Mouse (Mus musculus) layer of hippocampus, postnatal 14 days (tissue): Measurements from ENCODE around the gene Bglap2. TPM values are rescaled to one million over a fixed set of nuclear protein-coding genes. Genes with fewer than 3 reads are reported as not detected.

ENCODE experiments used
- DNase-seq, 2 experiments: peaks; one replicate each; pipeline ENCODE4 v3.0.0; 2021 to 2022; ENCODE audit warnings: low spot score in 2 of 2, mixed read lengths in 1 of 2
- total RNA-seq, 2 experiments: library from RNA; stranded (reverse); gene quantifications; 2 replicates each; pipeline ENCODE4 v1.2.3; 2021

Bglap2 gene
- total RNA-seq, 2 experiments from 2014 or later = not detected

DNA sequence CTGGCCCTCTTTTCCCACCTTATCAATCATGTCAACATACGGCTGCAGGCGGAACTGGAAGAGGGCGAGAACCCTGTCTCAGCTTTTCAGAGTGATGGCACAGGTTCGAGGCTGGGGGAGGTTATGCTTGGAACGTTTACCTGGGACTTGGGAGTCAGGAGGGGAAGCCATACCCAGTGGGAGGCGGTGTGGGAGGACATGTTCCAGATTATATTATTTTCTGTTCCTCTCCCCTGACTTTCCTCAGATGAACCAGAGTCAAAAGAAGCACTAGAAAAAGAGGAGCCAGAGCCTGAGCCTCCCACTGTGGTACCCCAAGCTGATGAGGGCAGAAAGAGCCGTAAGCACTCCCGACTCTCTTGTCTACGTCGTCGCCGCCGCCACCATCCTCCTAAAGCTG is 27.8 kb downstream of the Bglap2 start:
- DNase-seq = no peak

DNA sequence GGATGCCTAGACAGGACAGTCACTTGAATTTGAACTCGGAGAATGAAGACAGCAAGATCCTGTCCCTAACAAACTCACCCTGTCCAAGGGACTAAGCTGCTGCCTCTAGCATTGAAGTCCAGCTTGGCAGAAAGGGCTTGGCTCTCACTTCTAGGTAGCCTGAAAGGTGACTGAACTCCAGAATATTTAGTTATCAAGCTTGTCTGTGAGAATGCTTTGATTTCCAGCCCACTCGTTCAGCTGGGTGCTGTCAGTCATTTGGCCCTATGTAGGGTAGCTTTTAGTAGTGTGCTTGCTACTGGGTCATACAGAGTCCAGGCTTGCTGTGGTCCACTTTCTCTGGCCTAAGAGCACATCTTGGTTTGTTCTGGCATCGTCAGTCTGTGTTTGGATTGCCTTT is 39.5 kb downstream of the Bglap2 start:
- DNase-seq = no peak

DNA sequence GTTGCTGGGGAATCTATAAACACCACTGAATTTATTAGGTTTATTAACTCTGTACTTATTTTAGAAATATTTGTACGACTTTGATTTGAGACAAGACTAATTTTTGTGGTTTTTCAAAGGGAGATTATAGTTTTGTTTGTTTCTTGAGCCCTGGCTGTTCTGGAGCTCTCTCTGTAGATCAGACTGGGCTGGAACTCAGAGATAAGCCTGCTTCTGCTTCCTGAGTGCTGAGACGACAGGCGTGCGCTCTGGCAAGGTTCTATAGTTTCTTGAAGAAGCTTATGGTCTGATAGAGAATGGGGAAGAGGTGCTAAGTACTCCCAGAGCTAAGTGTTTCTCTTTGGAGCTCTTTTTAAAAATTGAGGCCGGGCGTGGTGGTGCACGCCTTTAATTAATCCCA is 40.2 kb downstream of the Bglap2 start:
- DNase-seq = no peak

DNA sequence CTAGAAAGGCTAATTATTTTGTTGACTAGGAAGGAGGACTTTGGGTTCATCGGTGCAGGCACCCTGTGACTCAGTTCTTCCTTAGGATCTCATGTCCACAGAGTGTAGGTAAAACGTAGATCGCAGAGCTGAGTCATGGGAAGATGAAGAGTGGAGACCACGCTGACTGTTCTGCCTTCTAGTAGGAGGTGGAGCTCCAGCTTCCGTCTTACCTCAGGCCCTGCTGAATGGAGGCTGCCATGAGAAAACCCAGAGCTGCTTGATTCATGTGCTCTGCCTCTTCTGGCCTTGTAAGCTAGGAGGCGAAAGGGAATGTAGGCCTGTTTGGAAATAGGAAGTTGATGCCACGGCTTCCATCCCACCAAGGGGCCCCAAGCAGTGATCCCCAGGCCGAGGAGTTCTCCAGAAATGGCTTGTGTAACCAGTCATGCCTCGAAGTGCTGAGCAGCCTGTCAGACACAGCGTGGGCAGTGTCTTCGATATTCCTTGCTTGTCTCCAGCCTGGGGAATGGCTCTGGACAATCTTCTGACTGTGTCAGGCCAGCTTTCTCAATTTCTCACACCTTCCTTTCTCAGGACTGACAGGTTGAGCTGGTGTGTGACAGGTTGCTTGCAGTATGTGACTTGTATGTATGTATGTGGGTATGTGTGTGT is 41.0 kb downstream of the Bglap2 start:
- no peak for DNase-seq

DNA sequence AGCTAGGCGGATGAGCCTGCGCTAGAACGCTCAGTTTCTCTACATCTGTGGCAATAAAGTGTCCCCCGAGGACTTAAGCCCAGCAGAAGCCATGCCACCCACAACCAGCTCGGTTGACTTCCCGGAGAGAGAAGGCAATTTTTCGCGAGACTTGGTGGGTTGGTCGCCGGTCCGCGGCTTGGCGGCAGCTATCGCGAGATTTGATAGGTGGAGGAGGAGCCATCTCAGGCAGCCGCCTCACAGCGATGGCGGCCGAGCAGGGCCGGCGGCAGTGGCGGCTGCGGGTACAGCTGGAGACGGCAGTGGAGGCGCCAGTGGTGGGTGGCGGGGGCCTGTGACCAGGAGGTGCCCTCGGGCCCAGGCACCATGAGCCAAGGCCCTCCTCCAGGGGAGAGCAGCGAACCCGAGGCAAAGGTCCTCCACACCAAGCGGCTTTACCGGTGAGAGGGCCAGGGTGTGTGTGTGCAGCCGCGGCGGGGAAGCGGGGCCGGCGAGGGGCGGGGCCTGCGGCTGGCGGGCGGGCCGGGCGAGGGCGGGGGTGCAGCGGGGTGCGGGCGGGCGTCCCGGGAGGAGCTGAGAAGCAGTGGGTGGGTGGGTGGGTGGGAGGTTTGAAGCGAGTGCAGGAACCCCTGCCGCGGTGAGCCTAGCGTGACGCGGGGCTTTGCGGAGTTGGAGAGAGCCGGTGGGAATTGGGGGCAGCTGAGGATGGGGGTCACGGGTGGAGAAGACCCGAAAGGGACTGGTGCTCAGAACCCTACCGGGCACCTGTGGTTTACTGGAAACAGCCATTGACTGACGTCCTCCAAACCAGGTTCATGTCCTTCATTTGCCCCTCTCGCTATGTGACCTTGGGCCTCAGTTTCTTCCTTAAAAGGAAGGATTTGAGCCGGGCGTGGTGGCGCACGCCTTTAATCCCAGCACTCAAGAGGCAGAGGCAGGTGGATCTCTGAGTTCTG is 42.2 kb downstream of the Bglap2 start, which contains the start of the genes Tmem79 and Smg5:
Tmem79 (minus strand) TSS at position 91 of the 956 bp plus-strand sequence.
Smg5 (plus strand) TSS at position 203 of the 956 bp plus-strand sequence.
- peak; percentile 96 to 97 for DNase-seq

DNA sequence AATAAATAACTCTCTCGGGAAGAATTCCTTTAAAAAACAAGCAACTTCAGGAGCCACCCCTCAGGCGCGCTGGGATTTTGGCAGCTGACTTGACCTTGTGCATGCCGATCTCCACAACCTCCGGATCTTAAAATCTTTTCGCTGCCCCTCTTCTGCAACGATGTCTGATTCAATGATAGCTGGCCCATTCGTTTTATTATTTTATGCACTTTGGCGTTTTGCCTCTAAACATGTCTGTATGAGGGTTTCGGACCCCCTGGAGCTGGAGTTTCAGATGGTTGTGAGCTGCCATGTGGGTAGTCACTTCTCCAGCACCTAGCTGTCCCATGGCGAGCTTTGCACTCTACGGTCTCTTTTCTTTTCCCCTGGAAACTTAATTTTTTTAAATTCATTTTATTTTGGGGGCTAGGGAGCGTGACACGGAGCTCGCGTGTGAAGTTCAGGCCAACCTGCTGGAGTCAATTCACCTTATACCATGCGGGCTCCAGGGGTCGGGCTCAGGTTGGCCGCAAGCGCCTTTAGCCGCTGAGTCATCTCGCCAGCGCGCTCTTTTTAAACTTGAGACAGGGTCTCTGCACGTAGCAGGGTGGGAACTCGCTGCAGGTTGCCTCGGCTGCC is 43.0 kb downstream of the Bglap2 start:
- DNase-seq = no peak

DNA sequence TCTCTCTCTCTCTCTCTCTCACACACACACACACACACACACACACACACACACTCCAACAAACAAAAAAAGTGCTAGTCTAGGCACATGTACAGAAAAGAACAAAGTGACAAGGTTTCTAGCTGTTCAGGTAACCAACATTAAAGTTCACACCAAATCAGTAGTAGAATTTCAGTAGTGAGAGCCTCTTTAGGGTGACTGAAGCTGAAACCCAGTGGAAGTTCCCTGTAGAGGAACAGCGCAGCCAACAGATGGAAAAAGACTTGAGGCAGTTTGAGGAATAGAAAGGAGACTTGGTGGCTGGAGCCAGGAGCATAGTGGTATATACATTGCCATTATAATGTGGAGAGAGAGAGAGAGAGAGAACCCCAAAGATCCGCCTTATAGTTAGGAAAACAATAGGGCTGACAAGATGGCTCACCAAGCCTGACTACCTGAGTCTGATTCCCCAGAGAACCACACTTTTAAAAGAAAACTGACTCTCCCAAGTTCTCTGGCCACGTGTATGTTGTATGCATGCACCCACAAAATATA is 43.5 kb downstream of the Bglap2 start:
- DNase-seq = no peak

DNA sequence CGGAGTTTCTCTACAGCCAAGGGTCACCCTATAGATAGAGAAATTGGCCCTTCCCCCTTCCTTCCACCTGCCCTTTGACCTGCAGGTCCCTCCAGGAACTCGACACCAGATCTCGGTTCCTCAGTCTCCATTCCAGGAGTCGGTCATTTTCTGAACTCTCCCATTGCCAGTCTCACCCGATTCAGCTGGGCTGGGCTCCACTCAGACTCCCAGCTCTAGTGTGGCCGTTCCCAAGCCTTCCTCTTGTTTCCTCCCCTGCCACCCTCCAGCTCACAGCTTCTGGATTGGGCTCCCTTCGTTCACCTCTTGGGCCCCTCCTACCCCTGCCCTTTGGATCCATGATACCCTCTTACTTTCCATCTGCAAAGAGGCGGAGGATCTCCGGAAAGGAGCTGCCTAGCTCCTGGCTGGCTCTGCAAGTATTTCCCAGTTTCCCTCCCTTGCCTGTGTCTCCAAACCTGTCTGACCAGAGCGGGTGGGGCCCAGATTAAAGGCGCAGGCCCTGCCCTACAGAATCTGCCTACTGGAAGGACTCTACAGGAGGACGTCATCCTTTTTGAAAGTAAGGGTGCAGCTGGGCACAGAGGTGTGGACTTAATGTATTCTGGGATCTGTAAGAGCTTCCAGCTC is 44.4 kb downstream of the Bglap2 start:
- no peak for DNase-seq

DNA sequence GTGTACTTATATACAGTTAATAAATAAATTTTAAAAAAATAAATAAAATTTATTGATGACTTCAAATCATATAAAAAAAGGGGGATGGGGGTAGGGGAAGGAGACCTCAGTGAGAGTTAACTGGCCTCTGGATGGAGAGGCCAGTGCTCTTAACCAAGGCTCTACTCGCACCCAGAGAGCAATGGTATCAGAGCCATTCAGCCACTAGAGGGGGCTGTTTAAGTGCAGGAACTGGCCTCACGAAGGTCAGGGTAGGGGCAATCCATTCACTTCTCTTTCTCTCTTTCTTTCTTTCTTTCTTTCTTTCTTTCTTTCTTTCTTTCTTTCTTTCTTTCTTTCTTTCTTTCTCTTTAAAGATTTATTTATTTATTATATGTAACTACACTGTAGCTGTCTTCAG is 47.2 kb downstream of the Bglap2 start:
- DNase-seq = no peak

DNA sequence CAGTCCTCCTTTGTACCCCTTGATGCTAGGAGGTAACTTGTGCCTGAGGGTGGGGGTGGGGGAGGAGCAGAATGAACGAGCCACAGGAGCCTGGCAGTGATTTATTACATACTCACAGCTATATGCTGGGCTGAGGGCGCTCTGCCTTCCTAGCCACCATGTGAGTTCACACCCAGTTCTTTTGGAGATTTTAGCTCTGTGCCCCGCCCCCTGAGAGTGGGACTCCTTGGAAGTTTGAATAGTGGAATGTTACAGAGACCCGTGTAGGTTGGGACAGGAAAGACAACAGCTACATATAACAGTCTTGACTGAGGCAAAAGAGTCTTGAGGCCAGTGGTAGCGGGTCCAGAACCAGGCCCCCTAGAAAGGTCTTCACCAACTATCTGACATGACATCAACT is 49.5 kb downstream of the Bglap2 start:
- DNase-seq = no peak

Other genes with a start within 250 kb of the Bglap2 start
- 100 to 1,000 TPM; 146 to 156 TPM for gene Mef2d, start 236.3 kb downstream of the Bglap2 start, total RNA-seq
- gene Rhbg, start 124.0 kb downstream of the Bglap2 start, total RNA-seq = not detected
- gene Gm38392, start 91.5 kb downstream of the Bglap2 start, total RNA-seq = not detected
- 1 to 10 TPM; 4.0 to 5.3 TPM for gene Tsacc, start 81.7 kb downstream of the Bglap2 start, total RNA-seq
- 100 to 1,000 TPM; 191 to 198 TPM for gene Cct3, start 81.6 kb downstream of the Bglap2 start, total RNA-seq
- gene Glmp, start 53.7 kb downstream of the Bglap2 start, total RNA-seq = 10 to 100 TPM; 86.2 to 90.2 TPM
- gene Tmem79, start 42.6 kb downstream of the Bglap2 start, total RNA-seq = 1 to 10 TPM in 1 of 2 experiments, under 1 TPM in 1; 0.93 to 1.3 TPM
- 10 to 100 TPM; 65.4 to 71.8 TPM for gene Smg5, start 42.4 kb downstream of the Bglap2 start, total RNA-seq
- 1 to 10 TPM; 8.1 to 9.4 TPM for gene Paqr6, start 14.1 kb downstream of the Bglap2 start, total RNA-seq
- gene Bglap3, start 6.0 kb downstream of the Bglap2 start, total RNA-seq = not detected
- 1 to 10 TPM in 1 of 2 experiments, not detected in 1; 1.3 TPM for gene Bglap, start 5.8 kb upstream of the Bglap2 start, total RNA-seq
- gene Pmf1, start 31.6 kb upstream of the Bglap2 start, total RNA-seq = 1 to 10 TPM; 6.9 to 9.9 TPM
- gene Slc25a44, start 46.4 kb upstream of the Bglap2 start, total RNA-seq = 10 to 100 TPM; 68.6 to 70.3 TPM
- gene Sema4a, start 82.5 kb upstream of the Bglap2 start, total RNA-seq = 10 to 100 TPM; 33.1 to 38.1 TPM
- gene Lmna, start 131.3 kb upstream of the Bglap2 start, total RNA-seq = 10 to 100 TPM; 42.0 to 49.3 TPM
- 10 to 100 TPM in 1 of 2 experiments, 1 to 10 TPM in 1; 9.0 to 10.7 TPM for gene Mex3a, start 153.7 kb upstream of the Bglap2 start, total RNA-seq
- gene Rab25, start 169.6 kb upstream of the Bglap2 start, total RNA-seq = not detected
- 100 to 1,000 TPM in 1 of 2 experiments, 10 to 100 TPM in 1; 96.1 to 113 TPM for gene Lamtor2, start 174.4 kb upstream of the Bglap2 start, total RNA-seq
- gene Ubqln4, start 175.1 kb upstream of the Bglap2 start, total RNA-seq = 10 to 100 TPM; 77.3 to 81.8 TPM
- 100 to 1,000 TPM; 110 to 120 TPM for gene Ssr2, start 197.2 kb upstream of the Bglap2 start, total RNA-seq
- gene Arhgef2, start 227.3 kb upstream of the Bglap2 start, total RNA-seq = 100 to 1,000 TPM; 258 to 259 TPM